Mouse (Mus musculus): Measurements from ENCODE around the gene Chd9. TPM values are rescaled to one million over a fixed set of nuclear protein-coding genes. Genes with fewer than 3 reads are reported as not detected.

Gene Chd9
- polyA plus RNA-seq, 1 experiment from 2014 or later = 103 TPM

- no peak for DNase-seq (ENCODE audit: low spot score)
- Histone ChIP-seq H3K4me3 (replicated peaks; ENCODE audit: low read length) (no peak overlapping the region), H3K27me3 (ENCODE audit: control insufficient read depth, insufficient read depth, low read length) (no peaks in the 10 kb centered on the region), H3K4me2 (replicated peaks) (no peak overlapping the region), H3K36me3 (replicated peaks; ENCODE audit: control insufficient read depth, insufficient read depth) (peaks cover 76% of the 10 kb centered on the region), H3K27ac (no peak overlapping the region), H3K9me3 (ENCODE audit: control insufficient read depth, low read length) (no peaks in the 10 kb centered on the region), H3K9ac (no peak overlapping the region), H3K4me1 (replicated peaks; ENCODE audit: control insufficient read depth, insufficient read depth, low read length) (no peaks in the 10 kb centered on the region)
- ATAC-seq (ENCODE audit: low FRiP score) = no peak
- 95% methylated on average over 2 of the region's 2 CpGs for WGBS
These were observed 261.4 kb downstream of the Chd9 start for GRCm38 (mm10) chr8:91089601-91090000.

- no peak for ATAC-seq (ENCODE audit: low FRiP score)
- WGBS = 85% methylated on average over 5 of the region's 5 CpGs
- no peak for DNase-seq (ENCODE audit: low spot score)
These were observed 266.0 kb downstream of the Chd9 start for GRCm38 (mm10) chr8:91094135-91094534.

GRCm38 (mm10) chr8:91098106-91098505 lies 270.0 kb downstream of the Chd9 start:
- Histone ChIP-seq H3K4me3 (replicated peaks; ENCODE audit: low read length) (no peak overlapping the region), H3K27ac (no peak overlapping the region), H3K4me2 (replicated peaks) (no peak overlapping the region), H3K36me3 (replicated peaks; ENCODE audit: control insufficient read depth, insufficient read depth) (peaks cover 69% of the 10 kb centered on the region), H3K9me3 (ENCODE audit: control insufficient read depth, low read length) (no peaks in the 10 kb centered on the region), H3K27me3 (ENCODE audit: control insufficient read depth, insufficient read depth, low read length) (no peaks in the 10 kb centered on the region), H3K4me1 (replicated peaks; ENCODE audit: control insufficient read depth, insufficient read depth, low read length) (no peaks in the 10 kb centered on the region), H3K9ac (no peak overlapping the region)
- DNase-seq (ENCODE audit: low spot score) = no peak
- no peak for ATAC-seq (ENCODE audit: low FRiP score)
- WGBS = 87% methylated on average over 6 of the region's 6 CpGs

More at GRCm38 (mm10) chr8:91094135-91094534, 266.0 kb downstream of the Chd9 start:
- H3K4me2 ChIP-seq (replicated peaks) = no peak overlapping the region
- H3K4me3 ChIP-seq (replicated peaks; ENCODE audit: low read length) = no peak overlapping the region
- H3K9me3 ChIP-seq (ENCODE audit: control insufficient read depth, low read length) = no peaks in the 10 kb centered on the region
- no peaks in the 10 kb centered on the region for H3K27me3 ChIP-seq (ENCODE audit: control insufficient read depth, insufficient read depth, low read length)
- H3K4me1 ChIP-seq (replicated peaks; ENCODE audit: control insufficient read depth, insufficient read depth, low read length) = no peaks in the 10 kb centered on the region
- peaks cover 74% of the 10 kb centered on the region for H3K36me3 ChIP-seq (replicated peaks; ENCODE audit: control insufficient read depth, insufficient read depth)
- no peak overlapping the region for H3K27ac ChIP-seq
- H3K9ac ChIP-seq = no peak overlapping the region

Small RNA genes lying within 50 kb of the gene (microRNA-seq; reads per million reads assigned to microRNA genes)
- gene Gm44382 = not detected

Other genes with a start within 250 kb of the Chd9 start
- gene Gm19935, start 11.0 kb upstream of the Chd9 start, polyA plus RNA-seq (2014; fragmentation: Nextera tagmentation; extraction: Ambion mirVana) = 2.6 and 2.7 TPM in 2 replicates
- 24.7 and 28.4 TPM in 2 replicates for gene Rbl2, start 241.7 kb downstream of the Chd9 start, polyA plus RNA-seq (2014; fragmentation: Nextera tagmentation; extraction: Ambion mirVana)